Mouse (Mus musculus) right cerebral cortex, postnatal 4 days (tissue): Measurements from ENCODE around the gene Srd5a1.
"Not testable (repeated sequence)": the region's sequence is repeated elsewhere in the genome, so short reads cannot be mapped to it uniquely, and the experiment has no call there.

ENCODE experiments used
- DNase-seq: peaks from one replicate; pipeline ENCODE4 v3.0.0-alpha.2; 2022

The Srd5a1 gene

DNA sequence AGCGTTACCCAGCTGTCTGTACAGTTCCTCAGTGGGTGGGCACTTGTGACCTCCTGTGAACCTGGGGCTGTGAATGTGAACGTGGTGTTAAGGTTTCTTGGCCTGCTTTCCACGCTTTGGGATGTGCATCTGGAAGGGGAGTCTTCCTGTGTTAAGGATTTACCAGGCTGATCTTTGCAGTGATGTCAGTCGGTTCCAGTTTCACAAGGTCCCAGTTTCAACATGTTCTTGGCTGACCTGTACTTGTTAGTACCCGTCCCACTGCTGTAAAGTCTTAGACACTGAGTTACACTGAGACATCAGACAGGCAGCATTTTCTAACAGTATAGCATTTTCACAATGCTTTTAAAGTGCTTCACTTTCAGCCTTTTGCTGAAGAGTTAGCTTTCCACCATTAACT lies 12.6 kb upstream of the Srd5a1 start:
- DNase-seq, result no peak

DNA sequence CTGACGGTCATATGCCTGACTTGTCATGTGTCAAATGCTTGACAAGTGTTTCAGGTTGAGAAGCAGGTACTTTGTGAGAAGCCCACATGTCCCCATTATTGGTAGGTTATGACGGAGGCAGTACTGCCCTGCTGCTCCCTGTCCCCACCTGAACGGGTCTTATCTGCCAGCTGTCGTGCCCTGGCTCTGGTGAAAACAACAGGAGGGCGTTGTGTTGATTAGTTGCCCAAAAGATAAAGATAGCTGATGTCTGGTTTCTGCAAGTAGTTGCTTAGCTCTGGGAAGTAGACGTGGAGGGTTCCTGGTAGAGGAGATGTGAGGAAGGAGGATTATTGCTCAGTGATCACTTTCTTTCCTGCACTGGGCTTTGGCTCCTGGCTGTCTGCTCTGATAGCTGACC lies 5.5 kb upstream of the Srd5a1 start:
- DNase-seq, result no peak

DNA sequence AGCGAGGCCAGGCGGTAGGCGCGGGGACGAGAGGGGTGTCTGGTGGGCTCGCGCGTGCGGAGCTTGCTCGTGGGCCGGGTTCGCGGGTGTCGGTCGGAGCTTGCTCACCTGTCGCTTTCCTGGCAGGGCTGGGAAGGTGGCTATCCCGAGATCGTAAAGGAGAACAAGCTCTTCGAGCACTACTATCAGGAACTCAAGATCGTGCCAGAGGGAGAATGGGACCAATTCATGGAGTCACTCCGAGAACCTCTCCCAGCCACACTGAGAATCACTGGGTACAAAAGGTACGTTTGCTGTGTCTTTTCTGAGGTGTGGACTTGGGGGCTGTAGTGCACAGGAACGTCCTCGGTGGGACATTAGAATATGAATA lies 918 bp upstream of the Srd5a1 start:
- DNase-seq, result no peak

DNA sequence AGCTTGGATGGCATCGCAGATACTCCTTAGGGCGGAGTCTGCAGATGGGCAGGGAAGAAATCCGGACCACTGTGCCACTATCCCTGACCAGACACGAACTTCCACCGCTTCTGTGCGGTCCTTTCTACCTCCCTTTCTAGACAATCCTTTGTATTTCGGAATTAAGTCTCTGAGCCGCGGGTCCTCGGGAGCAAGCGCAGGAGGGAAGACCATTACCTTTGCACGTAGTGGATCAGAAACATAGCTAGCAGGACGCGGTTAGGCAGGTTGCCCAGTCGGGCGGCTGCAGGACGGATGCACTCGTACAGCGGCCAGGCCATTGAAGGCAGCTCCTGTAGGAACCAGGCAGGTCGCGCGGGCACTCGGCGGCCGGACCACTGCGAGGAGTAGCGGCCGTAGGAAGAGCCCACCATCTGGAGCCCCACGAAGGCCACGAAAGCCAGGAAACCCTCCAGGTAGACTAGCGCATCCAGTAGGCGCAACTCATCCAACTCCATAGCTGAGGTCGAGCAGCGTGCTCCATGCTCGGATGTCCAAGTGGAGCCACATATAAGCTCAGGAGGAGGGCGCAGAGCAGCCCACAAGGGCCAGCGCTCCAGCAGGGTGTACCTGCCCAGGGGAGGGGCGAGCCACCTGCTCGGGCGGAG lies 368 bp downstream of the Srd5a1 start:
- peak; percentile 62 for DNase-seq

DNA sequence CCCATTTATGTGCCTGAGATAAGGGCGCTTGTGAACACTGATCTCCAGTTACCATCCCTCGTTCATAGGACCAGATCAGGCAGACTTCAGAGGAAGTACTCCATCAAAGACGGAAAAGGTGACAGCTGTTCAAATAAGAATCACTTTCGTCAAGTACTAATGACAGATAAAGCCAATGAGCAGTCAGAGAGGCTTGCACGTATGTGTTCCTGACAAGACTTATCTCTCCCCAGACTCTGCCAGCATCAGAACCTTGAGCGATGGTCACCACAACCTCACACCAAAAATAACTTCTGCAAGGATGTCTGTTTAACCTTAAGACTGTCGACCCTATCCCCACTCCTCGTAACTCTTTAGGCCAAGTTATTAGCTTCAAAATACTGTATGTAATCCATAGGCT lies 2.5 kb downstream of the Srd5a1 start:
- DNase-seq, result no peak

DNA sequence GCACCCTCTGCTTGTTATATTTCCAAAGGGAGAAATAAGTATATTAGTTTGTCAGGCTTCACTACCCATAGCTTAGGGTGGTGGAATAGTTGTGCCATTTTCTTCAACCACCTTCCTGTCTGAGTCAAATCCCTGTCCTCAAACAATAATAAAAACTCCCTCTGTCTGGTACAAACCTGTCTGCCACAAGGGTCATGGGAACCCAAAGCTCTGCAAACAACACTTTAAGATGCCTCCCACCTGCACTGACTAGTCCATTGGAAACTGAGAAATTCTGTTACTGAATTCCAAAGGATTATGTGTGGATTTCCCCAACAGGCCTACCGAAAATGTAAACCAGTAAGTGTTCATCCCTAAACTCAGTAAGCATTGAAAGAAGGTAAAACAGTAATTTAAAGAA lies 6.6 kb downstream of the Srd5a1 start:
- no peak for DNase-seq

DNA sequence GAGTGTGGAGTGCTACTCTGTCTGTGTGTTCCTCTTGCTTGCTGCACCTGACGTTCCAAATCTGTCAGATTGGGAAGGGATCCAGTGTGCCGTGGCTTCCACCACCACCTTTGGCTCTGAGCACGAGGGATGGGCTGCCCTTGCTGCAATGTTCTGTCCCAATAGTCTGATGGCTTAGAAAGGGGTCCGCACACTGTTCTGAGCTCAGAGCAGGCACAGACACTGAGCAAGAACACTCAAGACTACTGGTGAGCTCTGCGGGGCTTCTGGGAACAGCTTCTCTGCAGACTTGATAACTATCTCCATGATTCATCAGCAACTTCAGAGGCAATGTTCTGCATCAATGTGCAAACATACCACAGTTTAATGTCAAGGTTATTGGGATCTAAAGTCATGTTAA lies 9.9 kb downstream of the Srd5a1 start:
- DNase-seq, result no peak

DNA sequence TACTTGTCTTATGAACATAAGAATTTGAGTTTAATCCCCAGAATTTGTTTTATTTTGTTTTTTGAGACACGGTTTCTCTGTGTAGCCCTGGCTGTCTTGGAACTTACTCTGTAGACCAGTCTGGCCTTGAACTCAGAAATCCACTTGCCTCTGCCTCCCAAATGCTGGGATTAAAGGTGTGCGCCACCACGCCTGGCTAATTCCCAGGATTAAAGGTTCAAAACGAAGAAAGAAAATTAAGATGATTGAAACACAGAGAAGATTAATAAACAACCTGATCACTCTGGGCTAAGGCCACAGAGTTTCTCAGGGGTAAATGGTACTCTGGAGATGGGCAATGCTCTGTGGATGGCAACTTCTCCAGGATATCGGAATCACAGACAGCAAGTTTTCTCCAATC lies 10.4 kb downstream of the Srd5a1 start:
- DNase-seq, result not testable (repeated sequence)

DNA sequence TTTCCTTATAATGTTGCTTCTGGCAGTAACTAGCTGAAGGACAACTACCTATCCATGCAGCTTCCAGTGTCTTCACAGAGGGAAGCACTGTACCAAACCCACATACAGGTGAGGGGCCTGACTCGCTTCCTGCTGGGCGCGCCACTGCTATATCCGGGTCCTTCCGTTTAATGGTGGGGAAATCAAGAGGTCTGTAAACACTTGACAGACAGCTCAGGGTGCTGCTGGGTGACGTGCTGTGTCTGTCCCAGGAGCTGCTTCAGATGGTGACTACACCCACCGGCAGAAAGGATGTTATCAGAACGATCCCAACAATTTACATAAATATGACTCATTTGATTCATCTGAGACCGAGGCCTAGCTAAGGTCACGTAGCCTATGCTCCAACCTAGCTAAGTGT lies 12.4 kb downstream of the Srd5a1 start:
- no peak for DNase-seq

DNA sequence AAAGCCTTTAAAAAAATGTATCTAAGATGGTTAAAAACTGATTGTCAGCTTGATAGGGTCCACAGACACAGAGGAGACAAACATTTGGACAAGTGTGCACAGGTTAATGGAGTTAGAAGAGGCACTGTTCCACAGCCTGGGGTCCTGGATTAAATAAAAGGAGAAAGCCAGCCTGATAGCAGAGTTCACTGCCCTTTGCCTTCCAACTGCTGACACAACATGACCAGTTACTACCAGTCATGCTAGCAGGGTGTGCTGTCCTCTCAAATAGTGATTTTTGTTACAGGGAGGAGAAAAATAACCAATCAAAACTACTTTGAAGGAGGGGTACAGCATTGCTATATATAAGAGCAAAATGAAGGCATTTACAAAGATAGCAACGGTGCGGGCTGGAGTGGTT lies 14.7 kb downstream of the Srd5a1 start:
- DNase-seq, result no peak

DNA sequence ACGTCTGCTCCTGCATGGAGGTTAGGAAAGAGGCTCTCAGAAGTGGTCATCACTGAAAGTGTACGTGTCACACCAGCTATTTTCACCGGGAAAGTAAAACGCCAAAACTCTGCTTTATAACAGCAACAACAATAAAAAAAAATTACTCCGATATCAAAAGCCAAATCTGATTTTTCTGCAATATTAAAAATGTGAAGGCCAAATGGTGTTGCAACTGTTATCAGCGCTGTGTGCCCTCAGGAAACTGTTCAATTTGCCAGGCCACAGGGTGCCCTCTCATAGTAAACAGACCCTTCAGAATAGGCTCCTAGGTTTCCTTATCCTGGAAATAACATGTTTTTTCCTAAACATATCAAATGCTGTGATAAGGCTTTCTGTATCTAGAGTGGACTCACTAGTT lies 15.3 kb downstream of the Srd5a1 start:
- DNase-seq, result no peak

DNA sequence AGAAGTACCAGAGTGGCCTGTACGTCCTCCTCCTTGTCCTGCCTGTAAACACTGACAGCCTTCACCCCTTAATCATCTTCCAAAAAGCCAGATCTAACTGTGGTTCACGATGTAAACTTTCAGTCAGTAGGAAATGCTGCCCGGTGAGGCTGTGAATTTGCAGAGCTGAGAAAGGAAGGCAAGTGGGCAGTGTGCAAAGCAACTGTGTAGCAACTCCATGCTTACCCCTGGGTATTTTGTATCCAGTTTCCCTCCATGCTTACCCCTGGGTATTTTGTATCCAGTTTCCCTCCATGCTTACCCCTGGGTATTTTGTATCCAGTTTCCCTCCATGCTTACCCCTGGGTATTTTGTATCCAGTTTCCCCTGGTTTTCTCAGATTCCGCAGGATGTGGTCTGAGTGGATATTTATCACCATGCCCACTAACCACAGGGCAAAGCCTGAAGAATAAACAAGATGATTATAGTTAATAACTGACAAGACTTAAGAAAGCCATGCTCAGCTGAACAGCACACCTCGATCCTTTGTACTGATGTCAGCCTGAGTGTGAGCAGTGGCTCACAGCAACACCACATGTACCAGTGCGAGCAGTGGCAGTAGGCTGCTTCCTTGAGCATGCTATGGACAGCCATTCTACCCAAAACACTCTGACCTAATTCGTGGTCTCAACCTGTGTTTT lies 16.5 kb downstream of the Srd5a1 start:
- no peak for DNase-seq

DNA sequence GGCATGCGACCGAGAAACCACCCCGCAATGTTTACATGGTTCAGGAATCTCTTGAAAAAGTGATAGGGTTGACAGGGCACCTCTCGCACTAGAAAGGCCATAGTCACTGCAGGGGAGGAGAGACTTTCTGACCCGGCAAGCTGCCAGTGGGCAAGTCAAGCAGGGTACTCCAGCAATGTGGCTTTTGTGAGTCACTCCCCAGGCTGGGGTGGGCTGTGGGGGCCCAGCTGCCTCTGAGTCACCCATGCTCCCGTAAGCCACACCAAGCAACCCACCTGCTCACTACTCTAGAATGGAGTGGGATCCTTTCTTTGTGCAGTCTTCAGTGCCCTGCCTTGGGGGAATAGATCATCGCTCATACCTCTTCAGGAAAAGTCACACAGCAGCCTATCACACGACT lies 17.8 kb downstream of the Srd5a1 start:
- DNase-seq, result no peak

DNA sequence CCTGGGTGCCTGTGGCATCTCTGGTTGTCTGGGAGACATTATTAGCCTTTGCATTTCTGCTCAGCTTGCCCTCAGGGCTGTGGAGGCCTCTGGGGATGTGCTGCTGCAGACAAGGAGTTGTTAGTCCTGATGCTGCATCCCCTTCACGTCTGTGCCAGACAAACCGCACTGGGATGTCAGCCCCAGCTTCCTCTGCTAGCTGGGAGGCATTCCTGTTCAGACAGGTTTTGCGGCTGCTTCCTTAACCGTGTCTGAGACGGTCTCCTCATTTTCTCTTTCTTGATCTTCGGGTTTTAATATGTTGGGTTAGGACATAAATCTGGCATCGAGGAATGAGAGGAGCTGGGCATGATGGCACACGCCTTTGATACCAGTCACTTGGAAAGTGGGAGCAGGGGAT lies 19.0 kb downstream of the Srd5a1 start:
- no peak for DNase-seq

DNA sequence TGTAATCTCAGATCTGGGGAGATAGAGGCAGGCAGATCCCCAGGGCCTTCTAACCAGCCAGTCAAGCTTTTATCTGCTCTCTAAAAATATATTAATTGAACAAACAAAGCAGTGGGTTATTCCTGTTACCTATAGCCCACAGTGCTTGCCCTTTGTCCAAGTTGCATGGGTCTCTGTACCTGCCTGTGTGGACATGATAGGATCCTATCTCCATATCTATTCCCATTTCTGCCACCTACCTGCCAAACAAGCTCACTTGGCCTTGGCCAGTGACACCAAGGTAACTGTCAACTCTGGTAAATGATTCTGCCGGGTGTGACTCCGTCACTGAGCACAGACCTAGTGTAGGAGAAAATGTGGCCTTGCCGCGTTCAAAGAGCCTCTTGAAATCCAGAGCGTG lies 19.9 kb downstream of the Srd5a1 start:
- no peak for DNase-seq

DNA sequence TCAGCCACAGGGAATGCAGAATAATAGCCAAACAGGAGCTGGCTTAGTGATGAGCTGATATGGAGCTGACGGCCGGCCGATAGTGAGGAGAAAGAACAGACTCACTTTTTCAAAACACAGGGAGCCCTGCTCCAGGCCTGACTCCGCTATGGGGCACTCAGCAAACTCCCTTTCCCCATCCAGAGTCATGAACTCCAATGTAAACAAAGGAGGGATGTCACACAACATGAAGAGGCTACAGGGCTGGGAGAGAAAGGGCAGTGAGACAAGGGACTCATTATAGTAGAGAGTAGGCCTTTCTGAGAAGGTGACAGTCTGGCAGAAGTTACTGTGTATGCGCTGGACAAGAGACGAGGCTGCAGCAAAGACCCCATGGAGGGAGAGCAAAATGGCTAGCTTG lies 23.0 kb downstream of the Srd5a1 start:
- DNase-seq, result no peak

DNA sequence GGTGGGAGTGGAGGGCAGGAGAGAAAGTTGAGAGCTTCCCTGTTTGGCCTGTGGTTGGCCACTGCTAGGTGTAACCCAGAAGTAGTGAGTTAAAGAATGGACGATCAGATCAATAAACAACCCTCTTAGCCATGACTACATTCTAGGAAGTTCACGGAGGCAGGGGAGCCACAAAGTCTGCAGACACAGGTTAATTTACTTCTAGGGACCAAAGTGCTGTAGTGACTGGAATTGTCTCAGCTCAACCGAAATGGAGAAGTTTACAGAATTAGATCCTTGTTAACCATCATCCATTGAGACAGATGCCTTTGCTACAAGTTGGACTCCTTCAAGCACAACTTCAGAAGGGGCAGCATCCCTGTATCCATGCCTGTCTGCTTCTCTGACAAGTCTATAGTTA lies 23.4 kb downstream of the Srd5a1 start:
- DNase-seq, result no peak

DNA sequence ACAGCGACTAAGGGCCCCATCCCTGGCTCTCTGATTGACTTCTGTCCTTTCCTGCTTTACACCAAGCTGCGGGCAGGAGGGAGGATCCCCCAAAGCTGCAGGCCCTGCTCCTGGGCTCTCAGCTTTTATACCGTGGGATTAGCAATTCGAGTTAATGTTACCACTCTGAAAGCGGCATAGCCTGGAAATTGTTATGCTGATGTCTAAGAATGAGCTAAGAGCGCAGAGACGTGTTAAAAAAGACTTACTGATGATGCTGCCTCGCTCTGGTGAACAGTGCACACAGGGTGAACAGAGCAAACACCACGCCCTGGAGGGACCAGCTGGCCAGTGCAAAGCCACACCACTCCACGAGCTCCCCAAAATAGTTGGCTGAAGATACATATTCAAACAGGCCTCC lies 24.9 kb downstream of the Srd5a1 start:
- DNase-seq, result no peak

DNA sequence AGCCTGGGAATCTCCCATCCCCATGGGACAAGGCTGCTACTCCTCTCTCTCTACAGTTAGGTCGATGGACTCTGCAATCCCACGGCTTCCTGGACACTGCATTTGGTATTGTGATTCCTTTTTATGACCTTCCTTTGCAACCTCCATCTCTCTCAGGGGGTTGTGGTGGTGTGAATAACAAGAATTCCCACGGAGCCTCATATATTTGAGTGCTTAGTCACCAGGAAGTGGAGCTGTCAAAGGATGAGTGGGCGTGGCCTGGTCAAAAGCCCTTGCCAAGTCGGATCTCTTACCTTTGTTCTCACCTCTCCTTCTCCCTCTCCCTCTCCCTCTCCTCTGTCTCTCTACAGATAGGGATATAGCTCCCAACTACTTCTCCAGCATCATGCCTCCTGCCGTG lies 25.4 kb downstream of the Srd5a1 start:
- no peak for DNase-seq

DNA sequence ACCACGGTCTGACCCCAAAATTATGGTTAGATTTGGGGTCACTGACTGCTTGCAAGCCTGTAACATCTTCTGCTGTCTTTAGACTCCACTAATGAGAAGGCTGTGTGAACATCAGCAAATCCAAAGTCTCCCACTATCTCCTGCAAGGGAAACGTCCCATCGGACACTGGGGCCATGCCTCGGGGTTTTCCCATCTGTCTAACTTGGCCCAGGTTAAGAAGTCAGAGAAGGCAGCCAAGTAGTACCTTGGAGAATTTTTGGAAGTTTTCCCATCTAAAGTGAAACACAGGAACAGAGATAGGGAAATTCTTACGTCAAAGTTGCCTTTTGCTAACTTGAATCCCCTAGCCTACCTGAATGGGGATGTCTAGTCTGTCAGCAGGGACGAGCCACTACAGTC lies 27.7 kb downstream of the Srd5a1 start:
- DNase-seq, result no peak

DNA sequence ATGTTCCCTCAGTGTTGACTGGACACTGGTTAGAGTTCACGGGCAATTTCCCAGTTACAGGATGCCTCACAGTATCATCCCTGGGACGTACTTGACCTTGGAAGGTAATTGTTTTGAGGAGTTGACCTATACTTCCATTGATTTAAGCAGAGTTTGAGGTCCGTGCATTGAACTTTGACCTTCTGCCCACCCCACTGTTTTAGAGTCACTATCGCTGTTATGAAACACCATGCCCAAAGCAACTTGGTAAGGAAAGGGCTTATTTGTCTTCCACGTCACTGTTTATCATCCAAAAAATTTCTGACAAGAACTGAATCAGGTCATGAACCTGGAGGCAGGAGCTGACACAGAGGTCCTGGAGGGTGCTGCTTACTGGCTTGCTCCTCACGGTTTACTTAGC lies 28.8 kb downstream of the Srd5a1 start:
- no peak for DNase-seq

DNA sequence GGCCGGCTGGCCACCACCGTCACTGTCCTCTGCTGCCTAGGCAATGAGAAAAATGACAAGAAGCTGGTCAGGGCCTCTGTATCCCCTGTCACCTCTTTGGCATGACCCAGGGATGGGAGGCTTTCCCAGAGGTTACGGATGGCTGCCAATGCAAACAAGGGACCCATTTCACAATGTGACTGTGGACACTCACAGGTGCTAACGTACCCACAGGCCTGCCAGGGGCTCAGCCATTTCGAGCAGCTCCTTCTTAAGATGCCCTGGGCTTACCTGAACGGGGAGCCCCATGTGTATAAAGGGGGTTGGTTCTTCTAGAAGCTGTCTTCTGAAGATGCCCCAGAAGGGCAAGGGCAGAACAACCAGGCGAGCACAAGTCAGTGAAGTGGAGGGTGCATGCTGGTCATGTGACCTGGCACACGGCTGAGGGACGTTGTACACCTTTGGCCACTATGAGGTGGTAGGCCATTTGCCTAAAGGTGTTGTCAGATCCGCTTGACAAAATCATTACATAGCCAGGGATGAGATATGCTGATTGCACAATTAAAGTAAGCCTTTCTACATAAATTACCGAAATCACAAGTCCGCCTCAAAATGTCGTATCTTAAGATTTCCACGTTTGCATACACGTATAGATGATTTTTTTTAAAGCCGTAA lies 33.9 kb downstream of the Srd5a1 start:
- DNase-seq, result no peak

DNA sequence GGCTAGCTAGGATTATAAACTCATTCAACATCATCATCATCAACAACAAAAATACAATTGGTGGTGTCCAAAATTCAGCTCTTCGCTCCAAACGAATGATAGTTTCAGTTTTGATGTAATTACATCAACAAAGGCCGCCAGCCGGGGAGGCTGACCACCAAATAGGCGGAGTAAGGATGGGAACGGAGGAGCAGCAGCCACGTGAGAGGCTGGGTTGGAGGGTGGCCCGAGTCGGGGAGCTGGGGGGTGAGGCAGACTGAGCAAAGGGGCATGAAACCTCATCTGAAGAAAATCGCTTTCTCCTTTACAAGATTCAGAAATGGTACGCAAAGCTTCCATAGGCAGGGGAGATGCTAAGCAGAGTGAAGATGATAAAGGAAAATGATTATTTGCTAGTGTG lies 34.6 kb downstream of the Srd5a1 start:
- DNase-seq, result peak; percentile 43

DNA sequence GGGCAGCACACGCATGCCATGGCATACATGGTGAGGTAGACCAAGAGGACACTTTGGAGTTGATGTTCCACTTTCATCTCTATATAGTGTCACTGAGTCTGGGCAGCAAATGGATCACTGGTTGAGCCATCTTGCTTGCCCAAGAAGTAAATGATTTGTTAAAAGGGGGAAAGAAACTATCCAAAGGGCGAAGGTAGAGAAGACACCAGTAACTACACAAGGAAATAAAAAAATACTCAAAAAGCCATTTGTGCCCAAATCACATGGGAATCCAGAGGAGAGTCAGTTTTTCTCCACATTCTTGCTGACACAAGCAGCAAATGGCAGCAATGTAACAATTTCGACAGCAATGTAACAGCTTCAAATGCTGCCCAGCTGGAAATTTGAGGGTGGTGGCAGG lies 38.6 kb downstream of the Srd5a1 start:
- no peak for DNase-seq

DNA sequence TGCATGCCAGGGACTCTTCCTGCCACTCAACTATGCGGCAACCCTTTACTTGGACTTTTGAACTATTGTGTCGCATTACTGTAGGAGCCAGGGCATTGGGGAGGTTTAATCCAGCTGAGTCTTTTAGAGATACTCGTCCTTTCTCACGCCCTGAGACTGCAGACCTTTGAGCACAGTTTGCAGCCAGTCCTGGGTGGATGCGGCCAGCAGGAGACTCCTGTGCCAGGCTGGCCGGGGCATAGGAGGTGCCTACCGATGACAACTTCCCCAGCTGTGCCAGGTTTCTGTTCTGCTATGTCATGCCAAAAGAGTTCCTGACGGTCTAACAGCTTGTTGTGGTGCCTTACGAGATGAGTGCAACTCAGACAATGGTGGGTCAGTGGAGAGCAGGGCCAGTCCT lies 42.0 kb downstream of the Srd5a1 start:
- no peak for DNase-seq
